Mouse (Mus musculus): ENCODE measurements around the gene Ceacam16. TPM values are rescaled to one million over a fixed set of nuclear protein-coding genes. Genes with fewer than 3 reads are reported as not detected.

The Ceacam16 gene
- total and polyA plus RNA-seq, 2 experiments from 2014 or later, result 0.90 TPM; not detected in 1

DNA sequence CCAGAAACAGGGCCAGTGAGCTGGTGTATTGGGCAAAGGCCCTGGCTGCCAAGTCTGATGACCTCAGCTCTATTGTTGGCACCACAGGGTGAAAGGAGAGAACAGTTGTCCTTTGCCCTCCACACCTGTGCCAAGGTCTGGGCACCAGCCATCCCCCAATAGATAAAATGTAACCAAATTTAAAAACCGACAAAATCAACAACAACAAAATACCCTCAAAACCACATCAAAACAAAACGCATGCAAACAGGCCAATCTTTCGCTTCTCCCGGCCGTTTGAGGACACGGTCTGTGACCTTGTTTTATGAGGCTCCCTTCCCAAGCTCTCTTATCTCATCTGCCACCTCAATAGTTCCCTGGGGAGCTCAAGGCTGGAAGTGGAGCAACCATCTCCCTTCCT lies 5.4 kb upstream of the Ceacam16 start:
- WGBS, result 81% methylated on average over 6 of the region's 6 CpGs
- Histone ChIP-seq H3K4me1 (ENCODE audit: insufficient read depth, low read length) (no peaks in the 10 kb centered on the region), H3K27ac (ENCODE audit: low read depth, low read length) (no peak overlapping the region), H3K4me2 (ENCODE audit: low read depth, low read length, poor library complexity, severe bottlenecking) (no peak overlapping the region), H3K4me3 (ENCODE audit: low read depth, low read length) (no peak overlapping the region), H3K36me3 (ENCODE audit: insufficient read depth, low read length) (no peaks in the 10 kb centered on the region), H3K27me3 (ENCODE audit: insufficient read depth, low read length) (no peaks in the 10 kb centered on the region), H3K9me3 (ENCODE audit: low read length) (no peaks in the 10 kb centered on the region), H3K9ac (replicated peaks; ENCODE audit: low read length, poor library complexity, severe bottlenecking) (no peak overlapping the region)
- no peak for DNase-seq (ENCODE audit: low spot score)
- no peak for TF ChIP-seq CTCF (IDR thresholded peaks at IDR 0.05)
- no peak for ATAC-seq (ENCODE audit: low FRiP score)

DNA sequence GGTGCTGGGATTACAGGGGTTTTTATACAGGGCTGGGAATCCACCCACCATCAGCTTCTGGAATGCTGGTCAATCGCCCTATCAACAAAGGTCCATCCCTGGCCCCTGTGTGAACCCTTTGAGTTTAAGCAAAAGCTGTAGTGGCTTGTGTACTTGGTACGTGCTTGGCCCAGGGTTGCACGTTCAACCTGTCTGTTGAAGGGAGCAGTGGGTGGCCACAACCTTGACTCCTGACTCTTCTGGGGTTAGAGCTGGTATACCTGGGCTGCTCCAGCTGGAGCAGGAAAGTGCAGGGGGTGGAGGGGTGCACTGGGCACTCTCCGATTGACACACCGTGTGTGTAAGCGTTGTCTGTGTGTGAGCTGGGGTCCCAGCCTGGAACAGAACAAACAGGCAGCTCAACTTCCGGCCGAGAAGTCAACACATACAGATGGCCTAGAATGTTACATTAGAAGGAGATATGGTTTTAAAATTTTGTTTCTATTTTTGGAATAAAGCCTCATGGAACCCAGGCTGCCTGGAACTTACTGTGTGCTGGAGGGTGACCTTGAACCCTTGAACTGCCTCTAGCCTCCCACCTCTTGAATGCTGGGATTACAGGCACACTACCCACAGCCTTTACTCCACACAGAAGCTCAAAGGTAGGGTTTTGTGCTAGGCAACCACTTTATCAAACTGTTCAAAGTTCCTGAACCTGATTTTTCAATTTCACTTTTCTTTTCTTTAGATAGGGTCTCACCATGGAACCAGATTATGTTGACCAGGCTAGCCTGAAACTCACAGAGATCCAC lies 4.3 kb upstream of the Ceacam16 start:
- H3K9ac ChIP-seq (replicated peaks; ENCODE audit: low read length, poor library complexity, severe bottlenecking), result no peak overlapping the region
- H3K4me2 ChIP-seq (ENCODE audit: low read depth, low read length, poor library complexity, severe bottlenecking), result no peak overlapping the region
- WGBS, result 84% methylated on average over 8 of the region's 8 CpGs
- no peak for TF ChIP-seq CTCF (IDR thresholded peaks at IDR 0.05)
- no peak overlapping the region for H3K27ac ChIP-seq (ENCODE audit: low read depth, low read length)
- DNase-seq (ENCODE audit: low spot score) (no peak), ATAC-seq (ENCODE audit: low FRiP score) (no peak)
- H3K4me1 ChIP-seq (ENCODE audit: insufficient read depth, low read length), result no peaks in the 10 kb centered on the region
- H3K9me3 ChIP-seq (ENCODE audit: low read length), result no peaks in the 10 kb centered on the region
- no peaks in the 10 kb centered on the region for H3K27me3 ChIP-seq (ENCODE audit: insufficient read depth, low read length)
- H3K36me3 ChIP-seq (ENCODE audit: insufficient read depth, low read length), result no peaks in the 10 kb centered on the region
- no peak overlapping the region for H3K4me3 ChIP-seq (ENCODE audit: low read depth, low read length)

DNA sequence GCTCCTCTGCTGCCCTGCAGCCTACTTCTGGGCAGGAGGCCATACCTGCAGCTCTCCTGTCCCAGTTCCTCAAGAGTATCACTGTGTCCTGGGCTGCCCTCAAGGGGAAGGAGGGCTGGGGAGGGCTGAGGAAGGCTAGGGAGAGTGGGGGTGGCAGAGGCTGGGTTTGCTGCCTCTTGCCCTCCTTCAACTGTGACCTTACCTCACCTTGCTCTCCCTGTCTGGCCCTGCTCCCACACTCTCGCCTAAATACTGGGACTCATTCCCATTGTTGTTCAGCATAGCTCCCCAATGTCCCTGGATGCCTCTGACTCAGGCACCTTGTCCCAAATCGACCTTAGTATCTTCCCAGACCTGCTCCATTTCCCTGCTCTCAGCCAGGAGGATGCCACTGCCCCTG lies 3.1 kb upstream of the Ceacam16 start:
- no peak for DNase-seq (ENCODE audit: low spot score)
- 43% methylated on average over 2 of the region's 2 CpGs for WGBS

DNA sequence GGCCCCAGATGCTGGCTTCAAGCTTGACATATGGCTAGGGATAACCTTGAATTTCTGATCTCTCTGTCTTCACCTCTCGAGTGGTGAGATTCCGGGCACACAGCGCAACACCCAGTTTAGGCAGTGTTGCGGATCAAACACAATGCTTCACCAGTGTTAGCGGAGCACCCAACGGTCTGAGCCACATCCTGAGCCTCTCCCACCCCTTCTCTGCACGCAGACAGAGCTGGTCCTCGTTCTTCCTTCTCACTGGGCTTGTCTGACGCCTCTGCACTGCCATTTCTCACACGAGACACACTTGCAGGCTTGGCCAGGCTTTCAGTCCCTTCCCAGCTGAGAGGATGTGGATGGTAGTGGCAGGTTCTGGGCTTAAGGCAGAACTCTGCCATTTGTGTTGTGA lies 1.4 kb downstream of the Ceacam16 start:
- no peaks in the 10 kb centered on the region for H3K9me3 ChIP-seq (ENCODE audit: low read length)
- no peaks in the 10 kb centered on the region for H3K4me1 ChIP-seq (ENCODE audit: insufficient read depth, low read length)
- ATAC-seq (ENCODE audit: low FRiP score) (no peak), DNase-seq (ENCODE audit: low spot score) (no peak)
- H3K4me3 ChIP-seq (ENCODE audit: low read depth, low read length), result no peak overlapping the region
- 81% methylated on average over 10 of the region's 10 CpGs for WGBS
- no peaks in the 10 kb centered on the region for H3K27me3 ChIP-seq (ENCODE audit: insufficient read depth, low read length)
- TF ChIP-seq CTCF (IDR thresholded peaks at IDR 0.05), result no peak
- H3K9ac ChIP-seq (replicated peaks; ENCODE audit: low read length, poor library complexity, severe bottlenecking), result no peak overlapping the region
- H3K4me2 ChIP-seq (ENCODE audit: low read depth, low read length, poor library complexity, severe bottlenecking), result no peak overlapping the region
- H3K36me3 ChIP-seq (ENCODE audit: insufficient read depth, low read length), result peaks cover 6% of the 10 kb centered on the region; the same call in 1 of the 2 replicates
- no peak overlapping the region for H3K27ac ChIP-seq (ENCODE audit: low read depth, low read length)

More for the DNA sequence above, 3.1 kb upstream of the Ceacam16 start:
- Histone ChIP-seq H3K27me3 (ENCODE audit: insufficient read depth, low read length) (no peaks in the 10 kb centered on the region), H3K4me3 (ENCODE audit: low read depth, low read length) (no peak overlapping the region), H3K4me1 (ENCODE audit: insufficient read depth, low read length) (no peaks in the 10 kb centered on the region), H3K9ac (replicated peaks; ENCODE audit: low read length, poor library complexity, severe bottlenecking) (no peak overlapping the region), H3K27ac (ENCODE audit: low read depth, low read length) (no peak overlapping the region), H3K36me3 (ENCODE audit: insufficient read depth, low read length) (no peaks in the 10 kb centered on the region), H3K4me2 (ENCODE audit: low read depth, low read length, poor library complexity, severe bottlenecking) (no peak overlapping the region), H3K9me3 (ENCODE audit: low read length) (no peaks in the 10 kb centered on the region)
- TF ChIP-seq CTCF (IDR thresholded peaks at IDR 0.05), result no peak
- no peak for ATAC-seq (ENCODE audit: low FRiP score)

DNA sequence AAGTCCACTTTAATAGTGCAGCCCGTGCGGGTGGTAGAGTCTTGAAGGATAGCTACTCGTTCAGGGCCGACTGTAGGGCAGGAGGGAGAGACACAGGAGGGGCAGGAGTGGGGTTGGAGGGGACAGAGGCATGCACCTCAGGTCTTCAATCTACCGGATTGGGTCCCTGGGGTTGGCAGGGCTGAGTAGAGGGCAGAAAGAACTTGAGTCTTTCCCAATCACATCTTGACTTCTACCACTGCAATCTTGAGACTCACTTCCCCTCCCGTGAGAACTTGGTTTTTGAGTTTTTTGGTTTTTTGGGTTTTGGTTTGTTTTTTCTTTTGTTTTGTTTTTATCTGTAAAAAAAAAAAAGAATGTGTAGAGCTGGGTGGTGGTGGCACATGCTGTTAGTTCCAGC lies 4.8 kb downstream of the Ceacam16 start:
- no peak for TF ChIP-seq CTCF (IDR thresholded peaks at IDR 0.05)
- Histone ChIP-seq H3K9me3 (ENCODE audit: low read length) (no peaks in the 10 kb centered on the region), H3K4me2 (ENCODE audit: low read depth, low read length, poor library complexity, severe bottlenecking) (no peak overlapping the region), H3K4me1 (ENCODE audit: insufficient read depth, low read length) (no peaks in the 10 kb centered on the region), H3K27ac (ENCODE audit: low read depth, low read length) (no peak overlapping the region), H3K9ac (replicated peaks; ENCODE audit: low read length, poor library complexity, severe bottlenecking) (no peak overlapping the region), H3K4me3 (ENCODE audit: low read depth, low read length) (no peak overlapping the region), H3K27me3 (ENCODE audit: insufficient read depth, low read length) (no peaks in the 10 kb centered on the region), H3K36me3 (ENCODE audit: insufficient read depth, low read length) (peaks cover 6% of the 10 kb centered on the region; the same call in 1 of the 2 replicates)
- DNase-seq (ENCODE audit: low spot score), result no peak
- ATAC-seq (ENCODE audit: low FRiP score), result no peak
- 84% methylated on average over 6 of the region's 6 CpGs for WGBS

DNA sequence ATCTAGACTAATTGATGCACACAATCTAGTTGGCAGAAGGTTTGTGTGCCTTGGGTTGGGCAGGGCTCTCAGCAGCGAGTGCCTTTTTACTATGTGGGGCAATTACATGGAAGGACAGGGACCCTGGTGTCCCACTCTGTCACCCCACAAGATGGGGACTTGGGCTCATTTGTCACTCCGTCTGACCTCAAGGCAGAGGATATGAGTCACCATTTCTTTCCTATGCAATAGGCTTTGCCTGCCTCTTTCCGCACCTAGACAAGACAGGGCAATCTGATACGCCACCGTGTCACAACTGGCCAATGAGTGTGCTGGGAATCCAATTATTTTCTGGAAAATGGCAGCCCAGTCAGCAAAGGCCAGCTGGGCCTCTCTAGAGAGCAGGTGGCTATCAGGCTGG lies 5.4 kb downstream of the Ceacam16 start:
- 91% methylated on average over 5 of the region's 5 CpGs for WGBS
- Histone ChIP-seq H3K4me1 (ENCODE audit: insufficient read depth, low read length) (no peaks in the 10 kb centered on the region), H3K27me3 (ENCODE audit: insufficient read depth, low read length) (peaks cover under 1% of the 10 kb centered on the region; the same call in 1 of the 2 replicates), H3K27ac (ENCODE audit: low read depth, low read length) (no peak overlapping the region), H3K9ac (replicated peaks; ENCODE audit: low read length, poor library complexity, severe bottlenecking) (no peak overlapping the region), H3K9me3 (ENCODE audit: low read length) (no peaks in the 10 kb centered on the region), H3K4me3 (ENCODE audit: low read depth, low read length) (no peak overlapping the region), H3K36me3 (ENCODE audit: insufficient read depth, low read length) (peaks cover 6% of the 10 kb centered on the region; the same call in 1 of the 2 replicates), H3K4me2 (ENCODE audit: low read depth, low read length, poor library complexity, severe bottlenecking) (no peak overlapping the region)
- TF ChIP-seq CTCF (IDR thresholded peaks at IDR 0.05), result no peak
- ATAC-seq (ENCODE audit: low FRiP score) (no peak), DNase-seq (ENCODE audit: low spot score) (no peak)
